In genomic region chr9:100642840-100643697, GRCm38 (mm10) we compare ENCODE assay signal across 8 mouse cellular contexts. TPM values are rescaled to one million over a fixed set of nuclear protein-coding genes. Genes with fewer than 3 reads are reported as not detected.
DNase-seq lines count a peak whose midpoint lies in the region; ATAC-seq and TF ChIP-seq lines count a peak whose summit lies in the region.

No protein-coding gene starts in this region.

- H3K4me1 ChIP-seq in erythroblast, embryonic 14.5 days (ENCODE audit: control insufficient read depth), result peaks cover 42% of the 10 kb centered on the region
- H3K4me1 ChIP-seq in heart, embryonic 11.5 days (ENCODE audit: control insufficient read depth, insufficient read depth, low read length), result peaks cover 5% of the 10 kb centered on the region
- H3K4me1 ChIP-seq in kidney, embryonic 16.5 days (ENCODE audit: insufficient read depth, low read length), result peaks cover 25% of the 10 kb centered on the region
- peaks cover 5% of the 10 kb centered on the region for H3K4me1 ChIP-seq in liver, adult 2 months (ENCODE audit: control insufficient read depth, insufficient read depth, low read length)

- peak overlapping the region; percentile 99 for H3K27ac ChIP-seq in heart, embryonic 11.5 days (ENCODE audit: low read depth, low read length)
- H3K27ac ChIP-seq in kidney, embryonic 16.5 days (ENCODE audit: low read length), result peak overlapping the region; percentile 99
- H3K27ac ChIP-seq in liver, adult 2 months (replicated peaks; ENCODE audit: insufficient read depth, low read depth, low read length), result peak overlapping the region; percentile 89

- peaks cover 39% of the 10 kb centered on the region for H3K79me3 ChIP-seq in C2C12 (ENCODE audit: low read depth)

- peak overlapping the region; percentile 81 for H3K4me2 ChIP-seq in heart, embryonic 11.5 days
- H3K4me2 ChIP-seq in kidney, embryonic 16.5 days (replicated peaks; ENCODE audit: low read depth, low read length), result peak overlapping the region; percentile 76
- peak overlapping the region; percentile 99 for H3K4me2 ChIP-seq in myocyte (ENCODE audit: low read depth)

- H3K36me3 ChIP-seq in C2C12 (ENCODE audit: control insufficient read depth, insufficient read depth) (no peaks in the 10 kb centered on the region), myocyte (ENCODE audit: control insufficient read depth, insufficient read depth) (no peaks in the 10 kb centered on the region)
- peaks cover 2% of the 10 kb centered on the region for H3K36me3 ChIP-seq in erythroblast, embryonic 14.5 days (ENCODE audit: control insufficient read depth)
- H3K36me3 ChIP-seq in heart, embryonic 11.5 days (ENCODE audit: control insufficient read depth, insufficient read depth, low read length), result no peaks in the 10 kb centered on the region
- no peaks in the 10 kb centered on the region for H3K36me3 ChIP-seq in kidney, embryonic 16.5 days (ENCODE audit: insufficient read depth, low read length)
- no peaks in the 10 kb centered on the region for H3K36me3 ChIP-seq in liver, adult 2 months (ENCODE audit: control insufficient read depth, insufficient read depth, low read length)
- no peaks in the 10 kb centered on the region for H3K36me3 ChIP-seq in splenic B cell, adult 2 months (ENCODE audit: control insufficient read depth, insufficient read depth, low read length, poor library complexity, severe bottlenecking)

- H3ac ChIP-seq in C2C12 (ENCODE audit: control insufficient read depth, insufficient read length, low read depth) (peak overlapping the region; percentile 77), myocyte (ENCODE audit: control insufficient read depth, insufficient read length) (peak overlapping the region; percentile 98)

- H3K4me3 ChIP-seq in C2C12 (ENCODE audit: insufficient read depth, poor library complexity, severe bottlenecking) (peak overlapping the region; percentile 50), myocyte (peak overlapping the region; percentile 73)
- peak overlapping the region; percentile 99 for H3K4me3 ChIP-seq in erythroblast, embryonic 14.5 days (replicated peaks)
- peak overlapping the region; percentile 63 for H3K4me3 ChIP-seq in heart, embryonic 11.5 days (ENCODE audit: low read depth, low read length)
- H3K4me3 ChIP-seq in kidney, embryonic 16.5 days (ENCODE audit: low read length), result peak overlapping the region; percentile 91
- H3K4me3 ChIP-seq in liver, adult 2 months (ENCODE audit: insufficient read depth, low read depth, low read length), result peak overlapping the region; percentile 97

- no peaks in the 10 kb centered on the region for H3K27me3 ChIP-seq in C2C12 (ENCODE audit: control insufficient read depth, insufficient read depth, insufficient read length)
- H3K27me3 ChIP-seq in erythroblast, embryonic 14.5 days (ENCODE audit: control insufficient read depth), result no peaks in the 10 kb centered on the region
- no peaks in the 10 kb centered on the region for H3K27me3 ChIP-seq in heart, embryonic 11.5 days (ENCODE audit: control insufficient read depth, insufficient read depth, low read length)
- H3K27me3 ChIP-seq in kidney, embryonic 16.5 days (ENCODE audit: insufficient read depth, low read length), result no peaks in the 10 kb centered on the region
- no peaks in the 10 kb centered on the region for H3K27me3 ChIP-seq in liver, adult 2 months (ENCODE audit: control insufficient read depth, insufficient read depth, low read length)
- H3K27me3 ChIP-seq in myocyte (ENCODE audit: control insufficient read depth, insufficient read depth, insufficient read length), result no peaks in the 10 kb centered on the region
- H3K27me3 ChIP-seq in splenic B cell, adult 2 months (ENCODE audit: control insufficient read depth, insufficient read depth, low read length, poor library complexity, severe bottlenecking), result no peaks in the 10 kb centered on the region

- no peaks in the 10 kb centered on the region for H3K9me3 ChIP-seq in erythroblast, embryonic 14.5 days (ENCODE audit: control insufficient read depth, low read length)
- H3K9me3 ChIP-seq in heart, embryonic 11.5 days (replicated peaks; ENCODE audit: control insufficient read depth, low read length), result no peaks in the 10 kb centered on the region
- no peaks in the 10 kb centered on the region for H3K9me3 ChIP-seq in kidney, embryonic 16.5 days (ENCODE audit: low read length)

- TF ChIP-seq CTCF in C2C12 (IDR thresholded peaks at IDR 0.05; ENCODE audit: control insufficient read depth, insufficient read depth, insufficient read length), result peak; percentile 99
- peak; percentile 95 for TF ChIP-seq CTCF in brain, embryonic 14.5 days (IDR thresholded peaks at IDR 0.05; ENCODE audit: borderline replicate concordance, extremely low read depth, insufficient read depth, insufficient read length)
- peak; percentile 94 for TF ChIP-seq CTCF in liver, adult 2 months (IDR thresholded peaks at IDR 0.05; ENCODE audit: low read depth, low read length)

- ATAC-seq in heart, embryonic 11.5 days (replicated peaks; ENCODE audit: insufficient number of reproducible peaks, low FRiP score, low TSS enrichment), result peak; percentile 99
- peak; percentile 99 for ATAC-seq in kidney, embryonic 16.5 days (ENCODE audit: low FRiP score, low TSS enrichment)

- H3K79me2 ChIP-seq in C2C12 (ENCODE audit: control insufficient read depth, insufficient read depth) (peaks cover 42% of the 10 kb centered on the region), myocyte (ENCODE audit: control insufficient read depth, insufficient read depth) (peaks cover 41% of the 10 kb centered on the region)
- H3K79me2 ChIP-seq in liver, adult 2 months (ENCODE audit: control insufficient read depth, insufficient read depth, low read length), result peaks cover 2% of the 10 kb centered on the region; the same call in 1 of the 2 replicates

- peak overlapping the region; percentile 87 for H3K9ac ChIP-seq in heart, embryonic 11.5 days (ENCODE audit: low read depth, low read length)
- H3K9ac ChIP-seq in kidney, embryonic 16.5 days (replicated peaks; ENCODE audit: low read length), result peak overlapping the region; percentile 97
- H3K9ac ChIP-seq in liver, adult 2 months (ENCODE audit: low read depth, low read length), result peak overlapping the region; percentile 99

- under 1% methylated on average over 78 of the region's 97 CpGs for WGBS in heart, embryonic 11.5 days (ENCODE audit: insufficient replicate concordance)
- WGBS in kidney, embryonic 16.5 days, result under 1% methylated on average over 92 of the region's 97 CpGs
- WGBS in liver, adult 2 months, result under 1% methylated on average over 93 of the region's 97 CpGs

- peak; percentile 81 for TF ChIP-seq POLR2A in brain, embryonic 14.5 days (IDR thresholded peaks at IDR 0.05; ENCODE audit: borderline replicate concordance, extremely low read depth, insufficient read depth, insufficient read length, poor library complexity, severe bottlenecking)
- peak; percentile 68; the same call in 1 of the 2 replicates for TF ChIP-seq POLR2A in liver, adult 2 months (IDR thresholded peaks at IDR 0.05; ENCODE audit: extremely low read depth, insufficient read depth, low read length)
- TF ChIP-seq POLR2A in myocyte (IDR thresholded peaks at IDR 0.05; ENCODE audit: insufficient read length, low read depth), result peak; percentile 76

- DNase-seq in brain, embryonic 14.5 days (ENCODE audit: low read depth), result peak; percentile 100
- DNase-seq in liver, adult 2 months (ENCODE audit: extremely low read depth, low read depth, low spot score), result peak; percentile 85
- DNase-seq in splenic B cell, adult 2 months (ENCODE audit: low read depth, low spot score), result peak; percentile 99

TF ChIP-seq in C2C12, 6 proteins besides CTCF, POLR2A, EP300 and RAD21:
- TF ChIP-seq FOSL1 (IDR thresholded peaks at IDR 0.05; ENCODE audit: insufficient read depth, low read length, poor library complexity, severe bottlenecking), result no peak
- peak; percentile 62 for TF ChIP-seq MAX (IDR thresholded peaks at IDR 0.05)

TF ChIP-seq in myocyte, 11 proteins besides CTCF, POLR2A, EP300 and RAD21:
- peak; percentile 57 for TF ChIP-seq POLR2AphosphoS2 (IDR thresholded peaks at IDR 0.05; ENCODE audit: insufficient read length, low read depth)
- peak in 1 of 3 experiments; percentile 55 for TF ChIP-seq MYOD1 (IDR thresholded peaks at IDR 0.05; ENCODE audit: control insufficient read depth in 1 of 3, insufficient read length in 2 of 3, low read depth in 2 of 3)
- peak; percentile 46 for TF ChIP-seq REST (IDR thresholded peaks at IDR 0.05; ENCODE audit: insufficient read depth, insufficient read length)
- no peak for TF ChIP-seq USF1 (IDR thresholded peaks at IDR 0.05; ENCODE audit: low read depth)
- TF ChIP-seq MYOG (IDR thresholded peaks at IDR 0.05; ENCODE audit: control insufficient read depth in 1 of 3, insufficient read depth in 1 of 3, insufficient read length in 2 of 3, low read depth in 2 of 3), result peak in 1 of 3 experiments; percentile 43
- peak; percentile 10 for TF ChIP-seq TCF3 (IDR thresholded peaks at IDR 0.05; ENCODE audit: insufficient read length, low read depth)
- no peak for TF ChIP-seq CEBPB (IDR thresholded peaks at IDR 0.05; ENCODE audit: insufficient read depth, poor library complexity, severe bottlenecking)
- peak; percentile 34 for TF ChIP-seq SRF (IDR thresholded peaks at IDR 0.05; ENCODE audit: control insufficient read depth, insufficient read length, low read depth)
- TF ChIP-seq E2F4 (IDR thresholded peaks at IDR 0.05; ENCODE audit: insufficient read depth), result peak; percentile 67
TF ChIP-seq in myocyte: peak in this region for 7.

RNA-seq across cellular contexts. Expression of gene Stag1, which starts 45.5 kb away (rescaled TPM):
- polyA plus RNA-seq in C2C12 (2012; fragmentation: generic; extraction: Trizol) (6.6 TPM), myocyte (2012; fragmentation: generic; extraction: Trizol) (5.9 TPM)
- polyA plus RNA-seq in brain, embryonic 14.5 days (2012; rRNA removed), result 24.1 and 31.6 TPM in 2 replicates
- polyA plus RNA-seq in erythroblast, embryonic 14.5 days (2012), result 0.50 and 0.56 TPM in 2 replicates
- polyA plus RNA-seq in heart, embryonic 11.5 days (2014; fragmentation: Nextera tagmentation; extraction: Ambion mirVana), result 29.7 and 35.6 TPM in 2 replicates
- polyA plus RNA-seq in kidney, embryonic 16.5 days (2015; fragmentation: Nextera tagmentation; extraction: Ambion mirVana), result 32.1 and 43.4 TPM in 2 replicates
- 19.7 and 23.0 TPM in 2 replicates for total RNA-seq in liver, adult 2 months (2014; rRNA removed)
- polyA plus RNA-seq in liver, adult 2 months (2012; rRNA removed), result 1.4 and 1.9 TPM in 2 replicates

Comparison
In these comparisons a context has a peak if more than half of its experiments do, and no peak if none do; other contexts are left out.
1. Peak in every context shown above with its lines: DNase-seq, ATAC-seq, H3K4me3 ChIP-seq and H3K27ac ChIP-seq.